Mouse (Mus musculus): Measurements from ENCODE around the gene Lrrc32.

DNA sequence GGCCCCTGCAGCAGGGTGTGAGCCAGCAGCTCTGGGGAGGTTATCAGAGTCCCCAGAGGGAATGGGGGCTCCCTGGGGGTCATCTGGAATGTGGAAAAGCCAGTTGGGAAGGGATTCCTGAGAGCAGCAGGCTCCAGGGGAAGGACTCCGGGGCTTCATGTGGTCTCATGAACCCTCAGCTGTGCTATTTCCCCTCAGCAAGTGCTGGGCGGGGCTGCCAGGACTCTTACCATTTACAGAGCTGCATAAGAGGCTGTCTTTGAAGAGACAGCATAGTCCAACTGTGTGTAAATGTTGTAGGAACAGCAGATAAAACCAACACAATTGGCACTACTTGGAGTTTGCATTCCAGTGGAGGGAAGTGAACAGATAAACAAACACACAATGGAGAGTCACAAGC is 61.5 kb downstream of the Lrrc32 start:
- TF ChIP-seq CTCF (IDR thresholded peaks at IDR 0.05; ENCODE audit: control insufficient read depth, insufficient read depth, insufficient read length) (no peak), MYOG (IDR thresholded peaks at IDR 0.05; ENCODE audit: control insufficient read depth, extremely low read depth, insufficient read length) (no peak), MYOD1 (IDR thresholded peaks at IDR 0.05; ENCODE audit: control insufficient read depth, insufficient read length, low read depth) (no peak), MAX (IDR thresholded peaks at IDR 0.05) (no peak), USF1 (IDR thresholded peaks at IDR 0.05; ENCODE audit: low read depth) (no peak)

Measured in C2C12 (cell line).